Mouse (Mus musculus): Measurements from ENCODE around the gene Inpp4b. TPM values are rescaled to one million over a fixed set of nuclear protein-coding genes. Genes with fewer than 3 reads are reported as not detected.
"Not testable (repeated sequence)": the region's sequence is repeated elsewhere in the genome, so short reads cannot be mapped to it uniquely, and the experiment has no call there.

Gene Inpp4b
- total RNA-seq, 2 experiments from 2014 or later: 51.8 to 70.6 TPM

DNA sequence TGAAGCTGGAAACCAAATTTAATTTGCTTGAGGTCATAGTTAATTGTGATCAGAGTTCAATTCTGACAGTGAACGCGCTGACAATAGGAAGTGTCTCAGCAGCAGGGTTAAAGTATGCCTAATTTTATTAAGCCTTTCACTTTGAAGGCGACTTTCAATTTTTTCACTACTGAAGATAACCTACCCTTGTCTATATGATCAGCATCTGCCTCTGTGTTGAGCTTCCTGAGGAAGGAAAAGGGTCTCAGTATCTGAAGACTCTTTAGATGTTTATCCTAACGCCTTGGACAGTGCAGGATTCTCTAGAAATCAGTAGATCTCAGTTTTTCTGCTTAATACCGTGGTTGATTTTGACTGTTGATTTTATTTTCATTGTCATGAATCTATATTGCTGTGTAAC is 437.1 kb downstream of the Inpp4b start:
- no peak for DNase-seq

DNA sequence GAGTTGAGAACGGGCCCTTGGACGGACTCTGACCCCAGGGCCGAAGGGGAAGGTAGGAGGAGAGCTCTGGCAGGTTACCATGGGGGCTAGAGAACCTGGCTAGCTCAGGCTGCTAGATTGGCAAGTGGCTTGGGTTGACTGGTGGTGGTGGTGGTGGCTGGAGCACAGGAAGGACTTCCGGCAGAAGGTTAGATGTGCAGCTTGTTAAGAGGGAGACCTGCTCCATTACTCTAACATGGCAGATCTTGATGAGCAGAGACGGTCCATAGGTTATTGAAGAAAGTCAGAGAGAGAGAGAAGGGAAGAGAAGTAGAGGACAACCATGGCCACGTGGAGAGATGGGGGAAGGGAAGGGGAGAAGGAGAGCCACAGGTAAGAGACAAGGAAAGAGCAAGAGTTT is 437.8 kb downstream of the Inpp4b start:
- no peak for DNase-seq

DNA sequence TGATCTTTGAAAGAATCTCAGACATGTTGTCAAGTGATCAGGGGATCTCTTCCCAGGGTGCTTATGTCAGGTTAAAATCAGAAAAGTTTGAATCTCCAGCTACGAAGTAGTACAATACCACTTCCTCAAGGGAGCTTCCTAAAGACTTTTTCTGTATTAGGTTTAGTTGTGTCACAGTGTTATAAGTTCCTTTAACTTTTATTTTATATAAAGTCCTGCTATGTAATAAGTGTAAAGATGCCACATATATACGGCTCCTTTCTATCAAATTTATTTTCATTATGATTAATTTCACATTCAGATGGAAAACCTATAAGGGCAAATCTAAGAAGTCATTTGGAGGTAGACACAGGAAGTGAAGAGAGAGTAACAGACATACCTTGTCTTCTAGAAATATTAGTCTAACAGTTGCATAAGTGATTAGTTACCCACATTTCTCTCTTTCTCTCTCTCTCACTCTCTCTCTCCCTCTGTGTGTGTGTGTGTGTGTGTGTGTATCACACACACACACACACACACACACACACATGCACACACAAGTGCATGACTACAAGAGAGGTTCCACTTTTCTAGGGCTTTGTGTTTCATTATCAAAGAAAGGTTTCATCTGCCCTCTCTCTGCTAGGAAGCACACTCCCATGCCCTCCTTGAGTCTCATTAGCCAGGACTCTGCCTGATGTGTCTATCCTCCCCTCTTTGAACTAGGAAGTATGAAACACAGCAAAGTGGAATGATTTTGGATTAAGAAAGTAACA is 438.7 kb downstream of the Inpp4b start:
- DNase-seq: no peak

DNA sequence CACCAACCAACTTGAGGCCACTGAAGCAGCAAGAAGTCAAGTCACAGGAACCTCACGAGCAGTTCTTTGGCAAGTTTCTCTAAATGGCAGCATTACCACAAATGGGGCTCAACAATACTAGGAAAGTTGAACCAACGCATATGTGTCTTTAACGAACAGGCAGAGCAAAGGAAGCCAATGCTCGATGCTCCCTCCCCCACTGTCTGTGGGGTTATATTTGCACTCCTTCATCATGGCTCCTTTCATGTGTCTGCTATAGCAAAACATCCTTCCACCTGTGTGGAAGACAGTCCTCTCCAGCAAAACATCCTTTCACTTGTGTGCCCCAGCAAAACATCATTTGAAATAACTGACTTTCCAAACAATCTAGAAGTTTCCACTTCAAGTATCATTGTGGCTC is 440.4 kb downstream of the Inpp4b start:
- DNase-seq: no peak

GRCm38 (mm10) chr8:81784775-81785174 is 442.4 kb downstream of the Inpp4b start:
- DNase-seq: no peak

DNA sequence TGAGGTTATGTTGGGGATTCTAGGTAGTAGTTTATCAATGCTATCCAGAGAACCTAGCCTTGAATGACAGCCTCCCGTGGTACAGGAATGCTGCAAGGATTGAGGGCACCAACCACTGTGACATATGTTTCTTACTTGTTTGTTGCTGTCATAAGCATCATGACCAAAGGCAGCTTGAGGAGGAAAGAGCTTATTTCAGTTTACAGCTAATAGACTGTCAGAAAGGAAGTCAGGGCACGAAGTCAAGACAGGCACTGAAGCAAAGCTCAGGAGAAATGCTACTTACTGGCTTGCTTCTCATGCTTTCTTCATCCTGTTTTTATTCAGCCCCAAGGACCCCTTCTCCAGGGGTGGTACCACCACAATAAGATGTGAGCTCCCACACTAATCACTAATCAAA is 446.1 kb downstream of the Inpp4b start:
- no peak for DNase-seq

GRCm38 (mm10) chr8:81792649-81793048 is 450.3 kb downstream of the Inpp4b start:
- DNase-seq: no peak

DNA sequence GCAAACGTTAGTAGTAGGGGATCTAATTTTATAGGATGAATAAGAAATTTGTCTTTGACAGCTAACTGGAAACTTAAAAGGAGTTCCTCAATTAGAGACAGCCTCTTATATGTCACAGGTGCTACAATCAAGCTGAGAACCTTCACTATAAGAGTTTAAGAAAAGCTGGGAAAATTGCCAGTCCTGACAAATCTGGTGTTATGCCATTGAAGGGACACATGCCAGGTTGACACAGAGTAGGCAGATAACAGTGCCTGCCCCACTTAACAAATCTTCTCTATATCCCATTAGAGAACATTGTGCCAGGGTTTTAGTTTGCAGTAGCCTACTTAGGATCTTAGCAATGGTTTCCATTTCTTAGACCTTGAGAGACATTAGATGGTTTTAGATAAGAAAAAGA is 456.1 kb downstream of the Inpp4b start:
- DNase-seq: peak; percentile 50 to 68

- no peak for DNase-seq
These were observed 458.4 kb downstream of the Inpp4b start for GRCm38 (mm10) chr8:81800792-81801191.

DNA sequence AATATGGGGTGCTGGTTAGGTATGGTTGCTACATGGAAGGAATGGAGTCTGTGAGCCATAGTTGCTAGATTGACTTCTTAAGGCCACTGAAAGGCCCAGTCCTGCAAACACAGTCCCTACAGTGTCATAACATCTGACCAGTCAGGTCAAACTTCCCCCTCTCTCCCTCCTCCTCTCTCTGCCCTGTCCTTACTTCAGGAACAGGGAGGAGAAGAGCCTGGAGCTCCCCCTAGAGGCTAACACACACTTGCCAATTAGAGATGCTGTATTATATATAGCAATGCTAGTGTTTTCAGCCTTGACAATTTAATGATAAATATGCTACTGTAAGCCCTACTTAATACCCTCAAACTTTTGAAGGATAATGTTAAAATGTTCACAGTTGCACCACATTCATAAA is 464.4 kb downstream of the Inpp4b start:
- peak; percentile 70 to 75 for DNase-seq

DNA sequence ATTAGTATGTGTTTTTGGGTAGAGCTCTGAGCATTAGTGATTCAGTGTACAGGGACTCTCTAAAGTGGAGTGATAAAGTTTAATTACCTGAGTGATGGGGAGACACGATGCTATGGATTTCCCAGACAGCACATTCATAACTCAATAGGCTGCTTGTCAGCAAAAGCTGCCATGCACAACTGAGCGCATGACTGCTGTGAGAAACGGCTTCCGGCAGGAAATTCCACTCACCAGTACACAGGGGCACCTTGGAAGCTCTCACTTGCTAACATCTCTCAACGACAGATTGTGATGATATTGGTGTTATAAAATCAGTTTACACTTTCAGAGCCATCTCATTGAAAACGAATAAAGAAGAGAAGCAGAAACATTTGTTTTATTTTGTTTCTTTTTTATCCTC is 465.2 kb downstream of the Inpp4b start:
- no peak for DNase-seq

DNA sequence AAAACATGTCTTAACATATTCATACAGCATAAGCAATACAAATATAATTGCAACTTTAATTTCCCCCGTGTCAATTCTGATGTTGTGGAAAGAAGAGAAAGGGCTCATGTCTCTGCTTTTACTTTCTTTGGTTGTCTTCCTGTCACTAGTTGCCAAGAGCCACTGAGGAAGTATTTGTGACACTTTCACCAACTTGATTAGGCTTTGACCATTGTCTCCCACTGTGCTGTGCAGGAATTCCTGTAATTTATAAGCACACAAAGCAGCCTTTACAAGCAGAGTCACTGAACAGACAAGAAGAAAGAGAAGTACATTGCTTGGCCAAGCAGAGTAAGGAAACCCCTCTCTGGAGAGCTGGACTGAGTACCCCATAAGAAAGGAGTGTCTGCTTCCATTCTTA is 466.1 kb downstream of the Inpp4b start:
- no peak for DNase-seq

GRCm38 (mm10) chr8:81809414-81809813 is 467.1 kb downstream of the Inpp4b start:
- DNase-seq: not testable (repeated sequence)

GRCm38 (mm10) chr8:81812051-81812751 is 469.8 kb downstream of the Inpp4b start:
- peak; percentile 38 to 44 for DNase-seq

DNA sequence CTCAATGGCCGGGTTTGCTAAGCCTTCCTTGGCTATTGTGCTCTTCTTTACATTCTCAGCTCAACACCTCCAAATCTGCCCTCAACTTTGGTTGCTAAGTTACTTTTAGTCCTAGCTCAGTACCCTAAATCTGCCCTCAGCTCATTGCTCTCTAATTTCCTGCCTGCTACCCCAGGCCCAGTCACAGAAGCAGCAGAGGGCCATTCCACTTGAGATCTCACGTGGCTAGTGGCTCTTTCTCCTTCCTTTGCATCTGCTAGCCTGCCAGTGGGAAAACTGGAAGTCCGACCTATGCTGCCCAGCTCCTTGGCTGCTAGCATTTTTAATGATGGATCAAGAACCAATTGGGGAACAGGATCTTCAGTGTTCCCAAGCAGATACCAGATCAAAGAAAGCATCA is 472.4 kb downstream of the Inpp4b start:
- no peak for DNase-seq

DNA sequence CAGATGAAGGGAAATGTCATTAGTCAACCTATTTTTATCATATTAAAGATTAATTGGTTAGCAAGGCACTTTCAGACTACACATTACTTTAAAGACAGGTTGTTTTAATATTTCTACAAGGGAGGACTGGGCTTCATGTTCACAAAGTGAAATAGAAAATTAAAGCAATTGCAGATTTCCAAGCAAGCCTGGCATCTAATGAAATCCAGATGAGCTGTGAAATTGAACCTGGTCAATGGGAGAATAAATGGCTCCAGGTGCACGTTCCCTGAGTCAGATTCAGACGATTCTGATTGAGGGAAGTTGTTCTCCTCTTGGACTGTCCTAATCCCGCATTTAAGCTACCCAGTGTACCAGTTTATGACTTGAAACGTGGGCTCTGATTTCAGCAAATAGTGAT is 473.2 kb downstream of the Inpp4b start:
- no peak for DNase-seq

DNA sequence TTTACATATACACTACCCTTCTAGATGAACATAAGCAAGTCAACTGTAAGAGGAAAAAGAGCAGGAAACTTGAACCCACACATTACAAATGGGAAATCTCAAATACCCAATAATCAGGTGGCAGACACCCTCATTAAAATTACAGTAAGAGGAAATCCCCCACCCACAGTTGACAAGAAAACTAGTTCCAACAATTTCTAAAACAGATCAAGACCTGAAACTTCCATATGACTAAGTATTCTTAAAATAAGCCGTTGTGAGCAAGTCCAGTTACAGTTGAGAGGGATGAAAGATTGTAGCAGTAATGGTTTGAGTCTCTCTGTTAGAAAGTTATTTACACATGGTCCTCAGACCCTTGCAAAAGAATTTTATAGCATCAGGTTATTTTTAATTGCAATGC is 480.8 kb downstream of the Inpp4b start:
- DNase-seq: no peak

- DNase-seq: peak in 1 of 2 experiments; percentile 20
These were observed 482.6 kb downstream of the Inpp4b start for GRCm38 (mm10) chr8:81824975-81825374.

DNA sequence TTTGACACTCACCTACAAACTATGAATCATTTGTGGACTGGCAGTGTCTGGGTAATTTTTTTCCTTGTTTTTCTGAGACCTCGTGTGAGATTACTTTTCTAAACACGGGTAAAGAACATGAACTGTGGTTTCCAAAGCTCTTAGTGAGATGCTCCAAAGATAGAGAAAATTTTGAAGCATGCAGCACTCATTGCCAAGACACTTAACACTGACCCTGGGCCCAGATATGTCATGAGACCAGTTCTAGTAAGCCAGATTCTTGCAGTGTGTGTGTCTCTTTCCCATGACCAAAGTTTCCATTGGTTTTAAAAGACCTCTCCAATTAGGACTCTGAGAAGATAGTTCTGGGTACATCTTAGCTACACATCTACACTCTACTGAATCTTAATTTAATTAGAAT is 484.1 kb downstream of the Inpp4b start:
- peak; percentile 26 to 35 for DNase-seq

DNA sequence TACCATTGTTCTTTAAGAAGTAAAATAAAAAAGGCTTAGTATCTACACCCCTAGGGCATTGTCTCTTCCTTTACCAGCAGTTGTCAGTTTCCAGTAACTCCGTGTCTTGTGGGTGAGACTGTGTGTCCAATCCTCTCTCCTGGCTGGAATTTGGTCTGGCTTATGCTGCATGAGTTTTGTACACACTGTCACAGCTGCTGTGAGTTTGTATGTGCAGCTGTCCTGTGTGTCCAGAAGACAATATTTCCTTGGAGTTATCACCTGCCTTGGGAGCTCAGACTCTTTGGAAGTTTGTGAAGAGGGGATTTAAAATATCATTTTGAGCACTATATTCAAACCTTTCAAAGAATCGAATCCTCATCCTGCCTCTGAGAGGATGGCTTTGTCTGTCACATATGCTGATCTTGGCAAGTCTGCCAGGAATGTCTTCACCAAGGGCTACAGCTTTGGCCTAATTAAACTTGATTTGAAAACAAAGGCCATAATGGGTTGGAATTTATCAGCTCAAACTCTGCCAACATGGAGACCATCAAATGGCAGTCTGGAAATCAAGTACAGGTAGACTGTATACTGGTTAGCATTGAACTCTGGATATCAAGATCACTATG is 485.1 kb downstream of the Inpp4b start:
- no peak for DNase-seq

DNA sequence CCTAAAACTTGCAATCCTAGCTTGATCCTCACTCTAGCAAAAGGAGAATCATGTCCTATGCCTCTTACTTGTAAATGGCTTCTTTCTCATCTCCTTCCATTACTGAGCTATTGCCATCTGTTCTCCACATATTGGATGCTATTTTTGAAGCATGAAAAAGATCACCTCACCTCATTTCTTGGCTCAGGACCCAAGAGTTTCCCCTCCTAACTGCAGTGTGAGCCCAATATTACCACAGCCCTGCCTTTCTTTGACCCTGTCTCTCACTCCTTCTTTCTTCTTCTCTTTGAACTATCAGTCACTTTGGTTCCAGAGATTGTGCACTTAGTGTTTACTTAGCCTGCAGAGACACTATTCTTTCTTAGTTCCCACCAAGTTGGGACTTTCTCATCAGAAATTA is 489.1 kb downstream of the Inpp4b start:
- no peak for DNase-seq

DNA sequence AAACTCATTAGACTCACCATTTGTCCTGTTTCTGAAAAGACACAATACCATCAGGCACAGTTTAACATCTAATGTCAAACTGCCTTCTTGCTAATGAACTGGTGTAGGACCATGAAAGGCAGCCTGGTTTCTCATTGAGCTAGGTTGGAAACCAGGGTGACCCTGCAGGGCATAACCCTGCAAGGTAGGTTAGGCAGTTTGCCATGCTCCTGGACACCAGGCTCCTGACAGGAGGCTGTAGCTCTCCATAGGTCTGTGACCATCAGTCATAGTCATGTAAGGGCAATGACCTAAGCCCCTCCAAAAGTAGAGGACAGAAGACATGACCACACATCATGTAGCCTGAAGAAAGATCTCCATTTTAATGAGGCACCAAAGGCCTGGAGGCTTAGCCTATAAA is 491.5 kb downstream of the Inpp4b start:
- DNase-seq: no peak

- no peak for DNase-seq
These were observed 498.2 kb downstream of the Inpp4b start for GRCm38 (mm10) chr8:81840512-81840911.
